Mouse (Mus musculus) skeletal muscle tissue, postnatal 0 days (tissue): Measurements from ENCODE around the gene Esp24. TPM values are rescaled to one million over a fixed set of nuclear protein-coding genes. Genes with fewer than 3 reads are reported as not detected.

Experiments
- polyA plus RNA-seq: library from polyadenylated mRNA; unstranded; fragments of >200 nt; fragmentation: Nextera tagmentation; extraction: Ambion mirVana; gene quantifications from 2 replicates; pipeline ENCODE4 v1.2.1, GENCODE M21; 2015

The Esp24 gene
- polyA plus RNA-seq = not detected in 2 replicates

DNA sequence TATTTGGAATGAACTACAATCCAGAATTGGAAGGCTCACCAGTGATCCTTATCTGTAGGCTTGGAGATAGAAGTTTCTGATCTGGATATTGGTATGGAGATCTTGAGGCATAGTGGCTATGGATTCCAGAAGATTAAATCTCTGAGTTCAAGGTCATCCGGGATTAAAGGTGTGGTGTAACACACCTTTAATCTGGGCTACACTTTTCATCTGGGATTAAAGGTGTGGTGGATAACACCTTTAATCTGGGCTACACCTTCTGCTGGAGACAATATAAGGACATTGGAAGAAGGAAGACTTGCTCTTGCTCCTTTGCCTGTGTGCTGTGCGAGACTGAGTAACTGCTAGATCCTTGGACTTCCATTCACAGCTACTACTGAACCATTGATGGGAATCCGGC, at the start of gene Esp24:
TSS of gene Esp24 (plus strand) at position 301 of the 400 bp plus-strand sequence.

DNA sequence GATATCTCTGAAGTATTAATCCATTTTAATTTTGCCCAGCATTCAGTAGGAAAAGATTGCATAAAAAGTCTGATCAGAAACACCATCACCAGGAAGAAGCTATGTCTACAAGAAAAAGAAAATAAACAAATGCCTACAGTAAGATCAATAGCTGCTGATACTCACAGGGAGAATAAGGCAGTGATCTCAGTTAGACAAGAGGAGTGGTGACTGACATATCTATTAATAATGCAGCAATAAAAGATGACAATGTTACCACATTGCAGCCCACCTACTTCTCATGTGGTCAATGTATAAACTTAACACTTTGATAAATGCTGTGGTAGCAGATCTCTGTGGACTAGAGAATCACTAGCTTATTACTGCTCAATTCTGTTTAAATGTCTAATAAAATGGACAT, 6.7 kb downstream of the Esp24 start, which contains the start of gene Gm21903:
TSS of gene Gm21903 (minus strand) at position 101 of the 400 bp plus-strand sequence.

GRCm38 (mm10) chr17:39076937-39077336, 40.4 kb downstream of the Esp24 start, which contains the start of gene Esp23:
Gene Esp23 (minus strand): TSS chr17:39077037.

Other genes with a start within 250 kb of the Esp24 start
- gene Gm21903, start 6.6 kb downstream of the Esp24 start, polyA plus RNA-seq = not detected in 2 replicates
- not detected in 2 replicates for gene Esp23, start 40.3 kb downstream of the Esp24 start, polyA plus RNA-seq
- gene Esp22, start 58.6 kb downstream of the Esp24 start, polyA plus RNA-seq = not detected in 2 replicates